Mouse (Mus musculus): ENCODE measurements around the gene C130073F10Rik.

GRCm38 (mm10) chr4:101862289-101862688 is 31.3 kb downstream of the C130073F10Rik start:
- TF ChIP-seq POLR2A (IDR thresholded peaks at IDR 0.05; ENCODE audit: low read depth, low read length) (no peak), MAZ (IDR thresholded peaks at IDR 0.05; ENCODE audit: low read depth, low read length) (no peak), MXI1 (IDR thresholded peaks at IDR 0.05; ENCODE audit: low read depth, low read length) (no peak), HCFC1 (IDR thresholded peaks at IDR 0.05; ENCODE audit: low read depth, low read length) (no peak), ZC3H11A (IDR thresholded peaks at IDR 0.05; ENCODE audit: low read depth, low read length) (no peak), MAX (IDR thresholded peaks at IDR 0.05; ENCODE audit: low read length) (no peak), SMC3 (IDR thresholded peaks at IDR 0.05; ENCODE audit: low read depth, low read length) (no peak), BHLHE40 (IDR thresholded peaks at IDR 0.05; ENCODE audit: low read depth, low read length) (no peak), POLR2AphosphoS2 (IDR thresholded peaks at IDR 0.05; ENCODE audit: low read depth, low read length) (no peak)
